Mouse (Mus musculus): Measurements from ENCODE around the gene Usp7.

DNA sequence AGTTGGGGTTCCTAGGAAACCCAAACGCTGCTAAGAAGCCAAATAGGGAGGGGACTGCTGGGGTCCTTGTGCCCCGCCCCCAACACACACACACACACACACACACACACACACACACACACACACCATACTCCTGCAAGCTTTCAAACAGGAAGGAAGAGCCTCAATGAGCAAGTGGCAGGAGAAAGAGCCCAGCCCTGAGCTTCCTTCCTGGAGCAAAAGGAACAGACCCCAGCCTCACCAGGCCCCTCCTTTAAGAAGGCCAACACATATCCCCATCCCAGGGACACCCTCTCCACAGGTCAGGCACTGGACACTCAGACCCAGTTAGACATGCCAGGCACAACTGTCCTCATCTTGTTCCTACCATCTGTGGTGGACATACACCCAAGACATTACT, 129.1 kb downstream of the Usp7 start:
- TF ChIP-seq EP300 (optimal IDR thresholded peaks at IDR 0.05) (no peak), CTCF (IDR thresholded peaks at IDR 0.05; ENCODE audit: low read depth) (no peak)
